Mouse (Mus musculus) bone marrow macrophage, adult 2 months (primary cell): ENCODE data around the gene Ube2i. TPM values are rescaled to one million over a fixed set of nuclear protein-coding genes. Genes with fewer than 3 reads are reported as not detected.
A peak's percentile ranks its signal among the peaks of the same experiment; 100 is the strongest.
"Not testable (repeated sequence)": the region's sequence is repeated elsewhere in the genome, so short reads cannot be mapped to it uniquely, and the experiment has no call there.

ENCODE experiments used
- H3K27ac ChIP-seq: 2 replicates; pipeline ENCODE4 v1.5.1; 2012; ENCODE audit warnings: low read depth, low read length; ENCODE audit not compliant: insufficient read depth
- H3K4me1 ChIP-seq: 2 replicates; pipeline ENCODE4 v1.6.1; 2012; ENCODE audit warnings: low read length; ENCODE audit not compliant: control insufficient read depth, insufficient read depth
- H3K4me3 ChIP-seq: 2 replicates; pipeline ENCODE4 v1.5.1; 2012; ENCODE audit warnings: mild to moderate bottlenecking, low read length, moderate library complexity; ENCODE audit not compliant: insufficient read depth
- CTCF ChIP-seq: IDR thresholded peaks from 2 replicates; pipeline ENCODE4 v1.5.1; 2012; ENCODE audit warnings: low read depth, mild to moderate bottlenecking, low read length, moderate library complexity
- POLR2A ChIP-seq: IDR thresholded peaks from 2 replicates; pipeline ENCODE4 v1.6.1; 2012; ENCODE audit warnings: mild to moderate bottlenecking, low read depth, low read length, borderline replicate concordance
- polyA plus RNA-seq: library from polyadenylated mRNA; stranded (reverse); fragments of >200 nt; gene quantifications from 2 replicates; pipeline ENCODE4 v1.2.4, GENCODE M21; 2012; ENCODE audit not compliant: missing spikeins, insufficient read depth, insufficient read length

Ube2i gene
- polyA plus RNA-seq, 1 experiment: 221 TPM

DNA sequence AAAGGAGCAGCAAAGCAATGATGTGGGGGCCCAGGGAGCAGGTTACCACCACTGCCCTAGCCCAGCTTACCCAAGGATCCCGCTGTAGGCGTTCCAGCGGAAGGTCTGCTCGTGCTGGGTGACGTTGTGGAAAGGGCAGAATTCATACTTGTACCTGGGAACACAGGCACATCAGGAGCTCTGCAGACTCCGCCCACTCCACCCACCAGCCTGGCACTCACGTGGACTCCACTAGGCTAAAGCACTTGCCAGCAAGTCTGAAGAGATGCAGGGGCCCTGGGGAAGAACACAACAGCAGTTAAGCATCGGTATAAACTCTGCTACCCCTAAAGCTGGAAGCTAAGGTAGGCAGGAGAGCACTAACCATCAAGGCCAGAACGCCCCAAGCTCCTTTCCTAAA, 38.8 kb downstream of the Ube2i start:
- Histone ChIP-seq H3K4me3 (no peak overlapping the region), H3K27ac (no peak overlapping the region), H3K4me1 (peaks cover 3% of the 10 kb centered on the region)
- TF ChIP-seq POLR2A: no peak

DNA sequence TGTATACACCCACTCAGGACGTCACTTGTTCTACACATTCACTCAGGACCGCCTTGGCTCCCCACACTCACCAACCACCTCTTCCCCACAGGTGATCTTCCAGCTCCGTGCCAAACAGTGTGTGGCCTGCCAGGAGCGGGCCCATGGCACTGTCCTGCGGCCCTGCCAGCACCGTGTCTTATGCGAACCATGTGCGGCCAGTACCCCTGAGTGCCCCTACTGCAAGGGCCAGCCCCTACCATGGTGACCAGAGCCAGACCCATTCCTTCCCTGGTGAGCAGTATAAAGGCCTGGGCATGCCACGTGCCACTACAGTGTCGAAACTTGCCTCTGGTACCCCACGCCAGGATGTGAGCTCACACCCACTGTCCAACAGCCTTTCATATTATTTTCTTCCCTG, 42.8 kb downstream of the Ube2i start:
- H3K4me1 ChIP-seq: not testable (repeated sequence)

DNA sequence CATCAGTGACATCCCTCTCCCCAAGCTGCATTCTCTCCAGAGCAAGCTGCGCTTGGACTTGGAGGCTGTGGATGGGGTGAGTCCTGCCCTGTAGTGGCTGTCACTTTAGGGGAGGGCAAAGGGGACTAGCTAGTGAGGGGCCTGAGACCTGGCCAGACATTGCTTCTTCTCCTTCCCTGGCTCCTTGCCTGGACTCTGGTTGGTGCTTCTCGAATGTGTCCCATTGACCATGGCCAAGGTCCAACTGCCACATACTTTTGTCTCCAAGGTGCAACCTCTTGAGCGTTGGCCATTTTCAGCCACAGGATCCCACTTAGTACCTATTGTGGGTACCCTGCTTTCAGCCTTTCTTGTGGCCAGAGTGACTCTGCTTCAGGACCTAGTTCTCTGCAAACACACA, 43.7 kb downstream of the Ube2i start:
- no peak overlapping the region for H3K4me3 ChIP-seq
- H3K27ac ChIP-seq: no peak overlapping the region
- H3K4me1 ChIP-seq: no peaks in the 10 kb centered on the region
- TF ChIP-seq POLR2A (no peak), CTCF (no peak)

More for the DNA sequence above, 42.8 kb downstream of the Ube2i start:
- not testable (repeated sequence) for H3K27ac ChIP-seq, H3K4me3 ChIP-seq

DNA sequence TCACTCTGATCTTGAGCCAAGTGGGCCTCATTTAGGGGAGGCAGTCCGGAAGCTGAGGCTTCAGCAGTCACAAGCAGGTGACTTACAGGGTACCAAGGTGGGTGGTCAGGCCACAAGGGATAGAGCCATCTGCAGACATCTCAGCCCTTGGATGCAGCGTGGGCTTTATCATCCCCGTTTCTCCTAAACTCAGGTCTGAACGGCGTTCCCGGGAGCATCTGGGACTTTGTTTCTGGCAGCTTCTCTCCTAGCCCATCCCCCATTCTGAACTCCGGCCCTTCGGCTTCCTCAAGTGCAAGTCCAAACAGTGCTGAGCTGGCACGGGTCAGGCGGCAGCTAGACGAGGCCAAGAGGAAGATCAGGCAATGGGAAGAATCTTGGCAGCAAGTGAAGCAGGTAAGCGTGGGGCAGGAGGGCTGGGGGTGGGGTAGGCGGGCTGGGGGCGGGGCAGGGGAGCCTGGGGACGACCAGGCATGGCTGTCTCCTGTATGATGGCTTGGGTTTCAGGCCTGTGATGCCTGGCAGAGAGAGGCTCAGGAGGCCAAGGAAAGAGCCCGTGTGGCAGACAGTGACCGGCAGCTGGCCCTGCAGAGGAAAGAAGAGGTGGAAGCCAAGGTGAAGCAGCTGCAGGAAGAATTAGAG, 44.3 kb downstream of the Ube2i start:
- not testable (repeated sequence) for H3K4me1 ChIP-seq, H3K27ac ChIP-seq

DNA sequence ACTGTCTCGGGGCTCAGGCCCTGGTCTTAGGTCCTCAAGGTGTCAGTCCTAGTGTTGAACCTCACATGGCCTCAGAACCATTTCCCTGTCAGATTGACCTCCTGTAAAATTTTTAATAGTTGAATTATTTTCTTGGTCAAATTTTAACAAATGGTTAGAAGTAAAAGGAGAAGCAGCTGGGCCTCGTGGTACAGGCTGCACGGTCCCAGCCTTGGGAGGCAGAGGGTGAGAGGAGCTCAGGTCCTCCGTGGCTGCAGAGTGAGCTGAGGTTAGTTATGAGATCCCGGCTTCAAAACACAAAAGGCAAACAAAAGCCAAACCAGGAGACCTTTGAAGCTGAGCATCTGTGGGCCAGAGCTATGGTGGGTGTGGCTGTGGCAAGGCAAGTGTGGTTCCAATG, 46.4 kb downstream of the Ube2i start:
- Histone ChIP-seq H3K4me1 (peaks cover 15% of the 10 kb centered on the region), H3K27ac (no peak overlapping the region), H3K4me3 (no peak overlapping the region)
- TF ChIP-seq CTCF (no peak), POLR2A (no peak)

More for the DNA sequence above, 44.3 kb downstream of the Ube2i start:
- not testable (repeated sequence) for H3K4me3 ChIP-seq

DNA sequence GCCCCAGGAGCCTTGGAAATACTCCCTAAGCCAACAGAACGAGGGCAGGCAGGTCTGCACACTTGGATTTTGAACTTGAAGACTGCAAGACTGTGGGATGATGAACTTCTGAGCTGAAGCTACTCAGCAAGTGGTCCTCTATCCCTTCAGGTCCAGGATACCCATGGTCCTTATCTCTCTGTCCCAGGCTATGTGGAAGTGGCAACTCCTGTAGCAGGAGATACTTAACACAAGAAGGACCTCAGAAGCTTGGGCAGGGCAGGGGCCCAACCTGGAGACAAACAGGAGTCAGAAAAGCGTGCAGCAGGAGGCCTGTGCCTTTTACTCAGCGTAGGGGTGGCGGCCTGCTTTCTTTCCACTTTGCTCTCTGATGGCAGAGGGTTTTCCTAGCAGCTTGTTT, 48.8 kb downstream of the Ube2i start:
- TF ChIP-seq CTCF: no peak
- TF ChIP-seq POLR2A: no peak
- peaks cover 20% of the 10 kb centered on the region for H3K4me1 ChIP-seq
- no peak overlapping the region for H3K27ac ChIP-seq
- no peak overlapping the region for H3K4me3 ChIP-seq

DNA sequence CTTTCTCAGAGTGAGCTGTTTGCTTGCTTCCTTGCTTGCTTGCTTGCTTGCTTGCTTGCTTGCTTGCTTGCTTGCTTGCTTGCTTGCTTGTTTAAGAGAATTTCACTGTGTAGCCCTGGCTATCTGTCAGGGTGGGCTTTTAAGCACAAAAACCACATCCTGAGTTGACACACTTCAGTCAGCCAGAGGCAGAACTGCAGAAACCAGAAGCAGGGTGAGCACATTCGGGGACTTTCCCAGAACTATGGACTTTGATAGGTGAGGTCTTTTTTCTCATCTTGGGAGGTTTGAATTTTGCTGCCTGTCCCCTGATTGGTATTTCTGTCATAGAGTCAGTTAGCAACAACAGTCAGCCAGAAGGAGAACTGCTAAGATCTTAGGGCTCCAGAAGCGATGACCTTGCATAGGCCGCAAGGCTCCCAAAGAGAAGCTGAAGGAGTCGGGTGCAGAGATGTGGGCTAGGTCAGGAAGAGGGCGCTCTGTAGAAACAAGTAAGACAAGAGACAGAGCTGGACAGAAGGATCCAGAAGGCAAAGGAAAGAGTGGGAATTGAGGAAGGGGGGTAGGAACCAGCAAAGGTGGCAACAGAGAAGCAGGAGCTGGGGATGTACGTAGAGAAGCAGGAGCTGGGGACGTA, 49.7 kb downstream of the Ube2i start:
- no peak for TF ChIP-seq POLR2A
- TF ChIP-seq CTCF: no peak
- Histone ChIP-seq H3K4me3 (no peak overlapping the region), H3K4me1 (peaks cover 20% of the 10 kb centered on the region), H3K27ac (no peak overlapping the region)

DNA sequence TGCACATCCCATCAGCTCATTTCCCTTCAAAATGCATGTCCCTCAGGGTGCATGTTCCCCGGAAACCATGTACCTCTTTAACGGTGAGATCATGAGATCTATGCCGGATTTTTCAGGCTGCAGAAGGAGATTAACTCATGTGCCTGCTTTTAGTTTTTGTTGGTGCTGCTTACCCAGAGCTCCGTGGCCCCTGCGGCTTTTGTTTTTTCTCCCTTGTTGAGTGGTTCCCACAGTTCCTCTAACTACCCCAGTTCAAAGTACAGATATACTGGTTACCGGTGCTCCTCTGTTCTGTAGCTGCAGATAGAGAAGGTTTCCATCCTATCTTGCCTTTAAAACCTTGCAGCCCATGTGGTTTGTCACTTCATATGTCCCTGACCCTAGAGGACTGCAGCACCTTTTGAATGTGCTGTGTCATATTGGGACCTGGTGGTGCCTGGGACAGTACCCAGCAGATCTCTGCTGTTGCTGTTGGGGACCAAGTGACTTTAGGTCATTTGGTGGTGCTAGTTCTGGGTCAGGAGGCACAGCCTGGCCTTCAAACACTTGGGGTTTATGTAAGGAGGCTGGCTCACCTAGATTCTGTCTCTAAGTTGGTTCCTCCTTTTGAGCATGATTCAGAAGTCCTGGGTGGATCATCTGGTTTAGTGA, 51.3 kb downstream of the Ube2i start:
- peaks cover 20% of the 10 kb centered on the region for H3K4me1 ChIP-seq
- H3K4me3 ChIP-seq: 0 out of 2 replicates have a peak overlapping the region, but pooled peaks have one; percentile 41
- TF ChIP-seq CTCF: no peak
- no peak for TF ChIP-seq POLR2A
- H3K27ac ChIP-seq: no peak overlapping the region

DNA sequence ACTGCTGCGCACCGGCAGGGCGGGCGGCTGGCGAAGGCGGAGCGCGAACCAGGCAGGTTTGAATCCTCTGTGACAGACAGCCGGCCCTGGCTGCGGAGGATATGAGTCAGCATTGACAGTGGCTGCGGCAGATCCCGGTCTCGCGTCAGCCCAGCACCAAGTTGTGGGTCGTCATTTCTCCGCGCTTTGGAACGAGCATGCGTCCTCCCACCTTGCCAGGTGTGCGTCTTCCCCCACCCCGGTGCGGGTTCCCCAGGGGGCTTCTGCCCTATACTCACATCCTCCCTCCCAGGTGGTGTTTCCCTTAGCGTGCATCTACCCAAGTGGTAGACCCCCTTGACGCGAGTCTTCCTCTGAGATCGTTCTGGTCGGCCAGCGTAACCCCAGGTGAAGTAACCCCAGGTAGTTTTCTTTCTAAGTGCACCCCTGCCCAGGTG, 51.9 kb downstream of the Ube2i start:
- H3K27ac ChIP-seq: not testable (repeated sequence)
- Histone ChIP-seq H3K4me1 (peaks cover 20% of the 10 kb centered on the region), H3K4me3 (peak overlapping the region; percentile 41)

DNA sequence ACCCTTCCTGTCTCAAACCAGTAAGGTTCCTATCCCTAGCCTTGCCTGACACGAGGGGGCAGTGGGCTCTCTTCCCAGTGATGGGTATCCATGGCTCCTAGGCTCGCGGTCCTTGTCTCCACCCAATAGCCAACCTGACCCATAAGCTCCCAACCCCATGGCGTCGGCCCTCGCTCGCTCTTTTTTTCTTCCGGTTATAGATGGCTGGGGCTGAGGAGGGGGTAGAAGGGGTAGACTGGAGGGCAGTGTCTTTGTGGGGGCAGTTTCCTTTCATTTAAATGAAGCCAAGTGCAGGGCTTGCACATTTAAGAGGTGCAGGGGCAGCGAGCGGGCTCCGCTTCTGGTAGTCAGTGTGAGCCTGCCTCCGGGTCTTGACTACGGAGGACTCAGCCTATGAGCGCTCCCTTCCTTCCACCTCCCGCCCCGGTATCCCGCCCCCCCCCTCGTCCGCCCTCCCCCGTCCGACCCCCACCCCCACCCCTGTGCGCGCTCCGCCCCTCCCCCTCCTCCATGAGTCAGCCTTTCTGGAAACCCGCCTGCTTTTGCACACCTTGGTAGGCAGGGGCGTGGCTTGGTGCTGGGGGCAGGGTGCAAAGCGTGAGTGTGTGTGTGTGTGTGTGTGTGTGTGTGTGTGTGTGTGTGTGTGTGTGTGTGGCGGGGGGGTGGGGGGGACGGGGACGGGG, 52.5 kb downstream of the Ube2i start:
- no peak overlapping the region for H3K27ac ChIP-seq

More for the DNA sequence above, 52.5 kb downstream of the Ube2i start:
- TF ChIP-seq CTCF (no peak), POLR2A (no peak)
- Histone ChIP-seq H3K4me3 (peak overlapping the region; percentile 35), H3K4me1 (peaks cover 20% of the 10 kb centered on the region)
